Mouse (Mus musculus): ENCODE results near the gene Rgs7. TPM values are rescaled to one million over a fixed set of nuclear protein-coding genes. Genes with fewer than 3 reads are reported as not detected.

Rgs7 gene
- total RNA-seq, 1 experiment from 2014 or later: 12.1 TPM

GRCm38 (mm10) chr1:175174918-175175675, 317.2 kb downstream of the Rgs7 start:
- DNase-seq: no peak

- DNase-seq: no peak
Observed at GRCm38 (mm10) chr1:175155469-175155868, 336.8 kb downstream of the Rgs7 start.

DNA sequence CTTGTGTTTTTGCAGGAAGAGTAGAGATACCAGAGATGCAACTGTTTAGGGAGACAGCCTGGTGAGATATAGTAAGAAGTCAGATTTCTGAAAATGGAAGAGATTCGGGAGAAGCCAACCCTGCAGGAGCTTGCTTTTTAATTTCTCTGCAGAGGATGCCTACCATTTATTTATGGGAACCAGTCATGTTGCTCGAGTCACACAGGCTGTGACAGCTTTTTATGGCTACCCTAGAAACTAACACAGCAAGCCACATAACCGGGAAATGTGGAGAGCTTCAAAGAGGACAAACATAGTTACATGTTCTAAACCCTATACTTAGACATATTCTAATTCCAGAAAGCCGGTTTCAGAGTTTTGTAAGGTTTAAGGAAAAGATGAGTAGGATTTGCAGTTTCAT, 349.2 kb downstream of the Rgs7 start:
- no peak for DNase-seq

DNA sequence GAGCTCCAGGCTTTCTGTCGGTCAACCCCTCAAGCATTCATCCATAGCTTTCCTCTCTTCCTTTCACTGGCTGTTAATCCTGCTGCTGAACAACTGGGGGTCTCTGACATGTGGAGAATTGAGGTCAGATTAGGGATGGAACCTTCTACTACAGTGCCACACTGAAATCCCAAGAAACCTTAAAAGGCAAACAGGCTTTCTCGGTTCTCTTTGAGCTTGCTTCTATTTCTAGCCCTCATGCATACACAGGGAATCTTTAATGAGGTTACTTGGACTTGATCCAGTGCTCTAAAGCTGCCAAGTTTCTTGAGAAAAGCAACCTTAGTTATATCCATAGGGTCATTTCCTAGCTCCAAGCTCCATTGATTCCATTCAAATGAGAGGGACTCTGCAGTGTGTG, 363.8 kb downstream of the Rgs7 start:
- no peak for DNase-seq

GRCm38 (mm10) chr1:175124416-175124815, 367.9 kb downstream of the Rgs7 start:
- DNase-seq: no peak

- peak; percentile 14 for DNase-seq
Observed at GRCm38 (mm10) chr1:175118904-175119555, 373.3 kb downstream of the Rgs7 start.

DNA sequence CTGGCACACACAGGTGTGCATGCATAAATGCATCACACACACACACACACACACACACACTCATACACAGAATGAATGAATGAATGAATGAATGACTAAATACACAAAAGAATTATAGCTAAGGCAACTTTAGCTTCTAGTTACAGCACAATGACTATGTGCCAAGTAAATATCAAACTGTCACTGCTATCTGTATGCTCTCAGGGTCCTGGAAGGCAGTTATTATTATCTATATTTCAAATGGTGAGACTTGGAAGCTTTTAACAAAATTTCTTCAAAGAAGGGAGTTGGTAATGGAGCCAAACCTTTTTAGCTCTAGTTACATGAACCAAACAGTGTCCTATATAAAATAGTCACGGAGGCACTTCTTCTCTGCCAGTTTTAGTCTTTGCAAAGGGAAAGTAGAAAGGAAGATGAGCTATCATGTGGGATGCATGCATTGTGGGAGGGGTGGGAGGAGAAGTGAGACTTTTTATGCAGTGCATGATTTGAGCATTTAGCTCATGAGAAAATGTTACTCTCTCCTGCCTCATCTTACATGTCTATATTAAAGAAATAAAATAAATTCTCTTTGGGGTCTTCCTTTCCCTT, 383.9 kb downstream of the Rgs7 start:
- DNase-seq: no peak

- DNase-seq: no peak
Observed at GRCm38 (mm10) chr1:175106315-175106714, 386.0 kb downstream of the Rgs7 start.

DNA sequence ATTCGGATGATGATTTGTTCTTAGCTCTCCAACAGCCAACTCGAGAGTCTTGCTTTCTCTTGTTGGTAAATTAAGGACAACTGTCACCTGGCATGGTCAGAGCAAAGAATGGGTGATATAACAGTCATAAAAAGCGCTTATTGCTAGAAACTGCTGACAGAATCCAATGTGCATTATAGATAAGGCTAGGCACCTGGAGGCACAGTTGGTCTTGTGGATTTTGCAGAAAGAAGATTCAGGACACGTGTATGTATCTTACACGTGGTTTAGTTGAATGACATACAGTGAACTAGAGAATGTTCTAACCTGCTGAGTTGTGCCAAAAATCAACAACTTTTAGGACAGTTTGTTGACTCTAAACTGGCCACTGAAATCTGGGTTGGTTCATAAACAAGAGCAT, 386.9 kb downstream of the Rgs7 start:
- DNase-seq: no peak

GRCm38 (mm10) chr1:175097014-175097413, 395.3 kb downstream of the Rgs7 start:
- no peak for DNase-seq

DNA sequence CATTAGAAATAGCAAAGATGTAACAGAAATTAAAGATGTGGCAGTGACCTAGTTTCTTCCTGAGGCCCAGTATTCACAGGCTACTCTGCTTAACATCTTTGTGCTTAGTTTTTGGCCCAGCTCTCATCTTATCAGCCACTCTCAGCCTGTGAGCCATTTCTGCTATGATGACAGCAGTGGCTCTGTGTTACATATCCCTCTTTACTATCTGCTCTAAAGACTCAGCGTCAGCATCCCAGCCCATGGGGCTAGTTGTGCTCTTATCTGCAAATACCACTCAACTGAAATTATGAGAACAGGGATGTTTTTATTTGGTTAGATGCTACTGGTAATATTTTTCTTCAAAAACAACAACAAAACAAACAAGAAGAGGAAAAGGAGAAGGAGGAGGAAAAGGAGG, 410.2 kb downstream of the Rgs7 start:
- no peak for DNase-seq

DNA sequence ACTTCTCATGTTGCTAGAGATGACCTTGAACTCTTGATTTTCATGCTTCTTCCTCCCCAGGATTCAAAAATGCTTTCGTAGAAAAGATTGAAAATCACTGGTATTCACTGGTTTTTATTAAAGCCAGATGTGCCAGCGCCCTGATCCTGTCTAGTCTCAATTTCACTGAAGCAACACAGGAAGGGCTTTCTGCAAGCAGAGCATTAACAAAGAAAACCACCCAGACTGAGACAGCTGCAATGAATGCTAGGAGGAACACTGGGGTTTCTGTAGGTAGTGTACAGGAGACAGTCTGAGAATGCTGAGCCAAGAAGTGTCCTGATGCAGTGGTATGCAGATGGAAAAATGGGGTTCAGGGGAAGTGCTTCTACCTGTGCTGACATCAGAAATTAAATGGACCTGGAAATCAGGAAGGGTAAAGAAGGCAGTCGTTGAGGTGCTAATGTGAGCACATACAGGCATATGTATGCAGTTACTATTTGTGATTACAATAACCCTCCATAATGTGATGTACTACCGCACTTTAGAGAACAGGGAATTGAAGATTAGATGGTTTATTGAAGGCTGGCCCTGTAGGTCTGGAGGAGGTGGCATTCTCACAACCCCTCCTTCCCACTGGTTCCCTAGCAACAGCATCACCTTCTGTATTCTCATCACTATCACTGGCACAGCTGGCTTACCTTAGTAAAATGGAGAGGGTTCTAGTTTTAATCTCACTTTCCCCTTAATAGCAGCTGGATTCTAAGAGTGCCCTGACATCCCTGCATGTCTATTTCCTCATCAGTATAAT, 412.3 kb downstream of the Rgs7 start:
- no peak for DNase-seq

GRCm38 (mm10) chr1:175073500-175074232, 418.6 kb downstream of the Rgs7 start:
- no peak for DNase-seq

GRCm38 (mm10) chr1:175069758-175070290, 422.5 kb downstream of the Rgs7 start:
- DNase-seq: no peak

DNA sequence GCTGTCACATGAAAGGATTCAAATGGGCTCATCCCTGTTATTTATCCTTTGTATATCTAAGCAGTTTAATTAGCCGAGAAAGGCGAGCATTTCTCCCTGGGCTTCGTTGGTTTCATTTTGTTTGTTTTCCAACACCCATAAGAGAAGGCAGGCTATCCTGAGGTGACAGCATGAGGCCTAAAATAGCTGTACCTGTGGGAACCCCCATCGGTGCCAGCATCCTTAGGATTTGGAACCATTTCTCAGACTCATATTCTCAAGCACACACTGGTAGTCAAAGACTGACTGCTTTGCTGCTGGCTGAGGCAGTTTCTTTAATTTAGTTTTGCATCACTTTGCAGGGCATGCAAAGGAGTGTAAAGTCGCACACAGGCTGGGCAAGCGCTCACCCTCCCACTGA, 443.2 kb downstream of the Rgs7 start:
- DNase-seq: no peak

DNA sequence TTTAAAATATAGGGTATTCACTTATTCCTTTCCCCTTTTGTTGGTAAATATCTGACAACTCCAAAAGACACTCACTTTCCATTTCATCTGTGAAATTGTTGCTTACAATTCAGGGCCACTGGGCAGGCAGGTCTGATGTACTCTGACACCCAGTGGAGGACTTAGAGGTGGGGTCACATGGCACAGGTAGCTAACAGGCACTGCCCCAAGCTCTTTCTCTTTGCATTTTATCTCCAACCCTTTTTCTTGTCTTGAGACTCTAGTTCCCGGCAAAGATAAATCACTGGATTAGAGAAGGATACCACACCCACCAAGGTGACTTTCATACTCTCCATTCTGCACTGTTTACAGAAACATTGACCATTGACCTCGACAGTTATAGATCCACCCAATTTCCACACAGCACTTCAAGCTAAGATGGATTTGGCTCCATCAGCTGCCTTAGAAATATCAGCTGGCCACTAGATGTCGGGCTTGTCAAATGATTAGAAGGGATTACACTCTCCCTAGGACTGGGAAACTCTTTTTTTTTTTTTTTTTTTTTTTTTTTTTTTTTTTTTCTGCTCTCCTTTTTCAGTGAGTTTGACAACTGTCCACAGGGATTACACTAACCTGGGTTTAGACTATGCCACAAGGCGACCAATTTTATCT, 451.0 kb downstream of the Rgs7 start:
- peak; percentile 15 for DNase-seq

GRCm38 (mm10) chr1:175040038-175040437, 452.3 kb downstream of the Rgs7 start:
- DNase-seq: no peak

DNA sequence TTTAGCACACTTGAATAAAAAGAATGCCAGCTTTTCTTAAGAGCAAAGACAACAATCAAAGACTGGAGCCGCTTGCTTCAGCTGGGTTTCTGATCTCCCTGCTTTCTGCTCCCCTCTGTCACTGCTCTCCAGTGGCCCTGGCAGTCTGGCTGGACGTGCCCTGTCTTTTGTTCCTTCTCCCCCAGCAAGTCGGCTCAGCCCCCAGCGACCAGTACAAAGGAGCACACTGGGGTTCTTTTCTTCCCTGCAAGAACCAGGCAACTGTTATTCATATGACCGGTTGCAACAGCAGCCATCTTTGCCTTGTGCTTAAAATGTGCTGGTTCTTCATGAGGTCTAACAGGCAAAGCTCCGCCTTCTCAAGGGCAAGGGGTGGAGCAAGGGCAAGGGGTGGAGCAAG, 452.7 kb downstream of the Rgs7 start:
- DNase-seq: no peak

DNA sequence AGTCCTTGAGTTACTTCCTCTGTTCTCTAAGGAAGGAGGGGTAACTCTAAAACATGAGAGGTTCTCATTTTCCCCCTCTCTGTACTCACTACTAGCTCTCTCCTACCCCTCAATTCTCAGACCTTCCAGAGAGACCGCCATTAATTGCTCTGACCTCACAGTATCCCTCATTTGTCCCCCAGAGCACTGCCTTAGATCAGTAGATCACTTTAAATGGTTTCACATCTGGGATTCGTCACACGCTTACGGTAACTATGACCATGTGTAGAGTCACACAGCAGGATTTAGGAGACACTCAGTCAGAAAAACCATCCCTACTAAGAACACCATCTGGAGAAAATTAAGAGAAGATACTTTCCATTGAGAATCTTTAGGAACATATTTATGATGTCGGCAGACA, 456.8 kb downstream of the Rgs7 start:
- no peak for DNase-seq

DNA sequence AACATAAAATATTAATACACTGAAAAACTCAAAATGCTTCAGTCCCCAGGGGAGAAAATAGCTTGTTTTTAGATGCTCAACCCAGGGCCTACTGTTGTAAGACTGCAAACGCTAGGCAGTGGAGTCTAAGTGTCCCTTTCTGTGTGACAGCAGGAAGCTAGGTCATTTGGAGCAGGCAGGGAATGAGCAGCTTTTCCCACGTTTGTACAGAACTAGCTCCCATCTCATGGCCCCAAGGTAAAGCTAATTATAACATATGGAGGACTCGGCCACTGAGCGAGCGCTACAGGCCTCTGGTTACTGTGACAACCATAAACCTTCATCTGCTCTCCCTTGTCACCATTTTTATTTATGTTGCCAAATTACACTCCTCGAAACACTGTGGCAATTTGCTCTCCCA, 460.3 kb downstream of the Rgs7 start:
- no peak for DNase-seq

DNA sequence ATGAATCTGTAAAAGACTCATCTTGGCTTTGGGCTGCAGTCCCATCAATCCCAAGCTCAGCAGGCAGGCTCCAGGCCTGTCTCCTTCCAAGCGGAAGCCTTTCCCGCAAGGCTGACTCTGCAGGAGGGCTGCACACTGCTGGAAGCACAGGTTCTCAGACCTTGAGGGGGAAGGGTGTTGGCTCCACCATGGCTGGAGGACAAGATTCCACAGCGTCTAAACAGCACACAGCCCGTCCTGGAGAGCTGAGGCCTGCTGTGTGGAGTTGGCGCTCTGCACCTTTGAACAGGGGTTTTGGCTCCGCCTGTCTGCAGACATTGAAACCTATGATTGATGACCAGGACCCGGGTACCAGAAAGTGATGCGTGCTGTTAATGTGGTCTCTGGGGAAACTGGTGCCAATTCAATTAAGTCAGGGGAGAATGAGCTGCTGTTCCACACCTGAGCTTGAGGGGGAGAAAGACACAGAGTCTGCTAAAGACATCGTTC, 463.5 kb downstream of the Rgs7 start:
- DNase-seq: no peak
